Mouse (Mus musculus): ENCODE results near the gene Ctnnbl1. TPM values are rescaled to one million over a fixed set of nuclear protein-coding genes. Genes with fewer than 3 reads are reported as not detected.

Ctnnbl1 gene
- total RNA-seq, 1 experiment from 2014 or later = 42.1 TPM

DNA sequence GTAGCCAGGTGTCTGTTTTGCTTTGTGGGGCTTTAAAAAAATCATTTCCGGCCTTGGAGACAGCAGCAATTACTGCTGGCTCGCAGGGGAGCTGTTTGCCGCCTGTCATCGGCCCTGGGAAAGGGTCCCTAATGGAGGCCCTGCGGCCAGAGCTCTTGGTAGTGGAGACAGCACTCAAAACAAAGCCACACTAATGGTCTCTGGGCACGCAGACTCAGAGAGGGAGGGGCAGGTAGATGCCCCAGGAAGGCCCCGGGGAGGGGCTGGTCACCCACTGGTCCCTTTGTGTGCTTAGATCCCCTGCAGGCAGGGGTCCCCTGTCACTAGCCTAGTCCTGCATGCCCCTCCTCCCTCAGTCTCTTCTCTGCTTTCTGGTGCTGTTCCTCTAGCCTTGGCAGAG is 186.2 kb downstream of the Ctnnbl1 start:
- no peak for ATAC-seq (replicated peaks; ENCODE audit: low read depth, poor library complexity, severe bottlenecking)

DNA sequence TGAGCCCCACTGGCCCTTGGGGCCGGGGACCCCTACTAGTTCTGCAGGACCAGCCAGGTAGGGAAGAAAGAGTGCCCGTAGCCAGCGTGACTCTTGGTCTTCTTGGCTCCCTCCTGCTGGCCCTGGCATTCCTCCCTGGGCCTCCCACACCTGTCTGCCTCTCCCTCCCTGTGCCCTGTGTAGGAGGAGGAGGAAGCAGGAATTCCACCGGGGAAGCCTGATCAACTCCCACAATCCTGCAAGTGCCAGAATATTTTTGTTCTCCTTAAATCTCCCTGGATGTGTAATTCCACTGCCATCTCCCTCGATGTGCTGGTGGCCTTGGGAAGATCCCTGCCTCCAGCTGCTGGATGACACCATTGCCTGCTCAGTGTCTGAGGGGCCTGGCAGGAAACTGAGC is 187.3 kb downstream of the Ctnnbl1 start:
- ATAC-seq (replicated peaks; ENCODE audit: low read depth, poor library complexity, severe bottlenecking) = no peak

DNA sequence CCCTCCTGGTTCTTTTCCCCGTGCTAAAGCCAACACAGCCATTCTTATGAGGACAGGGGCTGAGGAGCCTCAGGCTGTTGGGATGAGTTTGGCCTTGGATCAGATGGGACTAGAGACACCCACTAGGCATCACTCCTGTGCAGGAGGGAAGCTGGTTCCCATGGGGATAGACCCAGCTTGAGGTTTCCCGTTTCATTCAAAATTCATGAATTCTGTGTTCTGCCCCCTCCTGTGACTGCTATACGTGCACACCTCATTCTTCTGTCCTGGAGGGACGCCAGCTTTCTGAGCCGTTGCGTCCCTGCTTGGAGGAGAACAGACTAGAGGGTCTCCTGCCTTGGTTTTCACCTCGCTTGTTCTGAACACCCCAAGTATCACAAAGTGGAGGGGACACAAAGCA is 189.3 kb downstream of the Ctnnbl1 start:
- ATAC-seq (replicated peaks; ENCODE audit: low read depth, poor library complexity, severe bottlenecking) = no peak

DNA sequence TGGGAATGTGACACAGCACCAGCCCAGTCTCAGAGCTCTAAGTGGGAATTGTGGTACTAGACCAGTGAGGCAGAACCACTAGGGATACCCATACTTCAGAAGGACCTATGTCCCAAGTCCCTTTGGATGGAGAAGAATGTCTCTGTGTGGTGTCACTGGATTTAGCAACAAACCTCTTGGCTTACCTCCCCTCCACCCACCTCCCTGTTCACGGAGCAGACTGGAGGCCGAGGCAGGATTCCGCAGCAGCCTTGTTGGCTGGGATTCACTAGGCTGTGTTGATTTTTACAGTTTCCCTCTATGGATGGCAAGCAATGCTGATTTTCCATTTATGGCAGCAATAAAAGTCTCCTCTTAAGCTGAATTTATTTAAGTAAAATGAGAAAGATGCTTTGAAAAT is 189.7 kb downstream of the Ctnnbl1 start:
- no peak for ATAC-seq (replicated peaks; ENCODE audit: low read depth, poor library complexity, severe bottlenecking)

DNA sequence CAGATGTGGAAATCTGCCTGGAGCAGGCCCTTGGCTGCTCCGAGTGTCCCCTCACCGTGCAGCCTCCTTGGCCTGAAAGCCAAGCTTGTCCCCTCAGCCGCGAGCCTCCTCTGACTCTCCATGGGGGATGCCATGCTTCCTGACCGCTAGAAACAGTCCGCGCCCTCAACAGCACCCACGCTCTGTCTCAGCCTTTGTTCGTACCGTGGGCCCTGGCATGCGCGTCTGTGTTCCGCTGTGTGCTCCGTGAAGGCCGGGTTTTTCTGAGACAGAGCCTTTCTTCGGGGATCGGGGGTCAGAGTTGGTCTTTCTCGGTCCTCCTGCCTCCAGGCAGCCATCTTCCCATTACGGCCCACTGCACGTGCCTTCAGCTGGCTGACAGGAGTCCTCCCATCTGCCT is 190.2 kb downstream of the Ctnnbl1 start:
- no peak for ATAC-seq (replicated peaks; ENCODE audit: low read depth, poor library complexity, severe bottlenecking)

DNA sequence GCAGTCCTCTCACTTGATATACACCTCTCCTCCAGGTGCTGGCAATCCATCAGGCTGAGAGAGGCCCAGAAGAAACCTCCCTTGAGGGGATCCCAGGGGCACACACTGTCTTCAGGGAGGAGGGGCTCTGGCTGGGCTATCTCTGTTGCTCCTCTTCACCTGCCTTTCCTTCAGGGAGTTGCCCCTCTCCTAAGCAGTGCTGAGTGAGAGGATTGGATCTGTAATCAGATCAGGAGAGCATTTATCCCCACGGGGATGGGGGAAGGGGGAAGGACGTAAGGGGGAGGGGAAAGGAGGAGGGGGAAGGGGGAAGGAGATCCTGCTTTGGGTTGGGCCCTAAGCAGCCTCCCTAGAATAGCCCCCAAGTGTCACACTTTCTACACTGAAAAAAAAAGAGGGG is 190.6 kb downstream of the Ctnnbl1 start:
- ATAC-seq (replicated peaks; ENCODE audit: low read depth, poor library complexity, severe bottlenecking) = no peak

DNA sequence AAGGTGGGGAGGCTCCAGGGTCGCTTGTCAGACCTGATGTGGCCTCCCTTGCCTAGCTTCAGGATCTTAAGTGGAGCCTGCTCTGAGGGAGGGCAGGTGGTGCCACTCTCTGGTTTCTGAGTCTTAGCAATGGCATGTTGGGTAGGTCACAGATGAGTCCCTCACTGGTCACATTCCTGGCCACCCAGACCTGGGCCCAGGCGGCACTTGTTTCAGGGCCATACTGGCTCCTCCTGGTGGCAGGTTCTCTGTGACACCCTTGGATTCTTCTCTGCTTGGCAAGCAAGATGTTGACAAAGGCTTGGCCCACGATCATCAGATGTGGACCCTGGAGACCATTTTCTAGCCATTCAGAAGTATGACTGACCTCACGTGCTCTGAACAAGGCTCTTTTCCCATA is 195.5 kb downstream of the Ctnnbl1 start:
- no peak for ATAC-seq (replicated peaks; ENCODE audit: low read depth, poor library complexity, severe bottlenecking)

DNA sequence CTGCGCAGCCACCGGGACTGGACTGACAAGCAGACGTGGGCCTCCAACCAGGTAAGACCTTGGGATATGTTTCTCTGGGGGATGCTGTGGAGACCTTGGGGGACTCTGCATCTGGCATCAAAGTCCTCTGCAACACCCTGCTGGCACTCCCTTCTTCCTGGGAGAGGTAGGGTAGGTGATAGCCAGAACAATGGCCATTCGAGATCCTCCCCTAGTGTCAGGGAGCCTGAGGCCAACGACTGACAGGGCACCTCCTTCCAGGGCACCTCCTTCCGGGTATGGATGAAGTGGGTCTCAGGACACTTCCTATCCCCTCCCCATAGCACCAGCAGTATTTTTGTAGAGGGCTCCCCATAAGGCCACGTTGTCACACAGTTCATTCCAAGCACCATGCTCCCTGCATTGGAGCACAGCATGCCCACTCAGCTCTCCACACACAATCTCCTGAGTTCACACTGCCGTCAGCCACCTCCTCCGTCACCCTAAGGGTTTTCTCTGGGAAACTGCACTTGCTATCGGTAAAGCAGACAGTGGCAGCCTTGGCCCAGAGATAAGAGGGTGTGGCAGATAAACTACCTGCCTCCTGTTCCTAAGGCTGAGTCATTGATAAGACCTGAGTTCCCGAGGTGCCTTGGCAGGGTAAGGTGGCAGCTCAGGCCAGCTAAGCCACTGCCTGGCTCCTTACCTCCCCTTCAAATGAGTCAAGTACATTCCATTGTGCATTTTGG is 198.4 kb downstream of the Ctnnbl1 start:
- ATAC-seq (replicated peaks; ENCODE audit: low read depth, poor library complexity, severe bottlenecking) = no peak

DNA sequence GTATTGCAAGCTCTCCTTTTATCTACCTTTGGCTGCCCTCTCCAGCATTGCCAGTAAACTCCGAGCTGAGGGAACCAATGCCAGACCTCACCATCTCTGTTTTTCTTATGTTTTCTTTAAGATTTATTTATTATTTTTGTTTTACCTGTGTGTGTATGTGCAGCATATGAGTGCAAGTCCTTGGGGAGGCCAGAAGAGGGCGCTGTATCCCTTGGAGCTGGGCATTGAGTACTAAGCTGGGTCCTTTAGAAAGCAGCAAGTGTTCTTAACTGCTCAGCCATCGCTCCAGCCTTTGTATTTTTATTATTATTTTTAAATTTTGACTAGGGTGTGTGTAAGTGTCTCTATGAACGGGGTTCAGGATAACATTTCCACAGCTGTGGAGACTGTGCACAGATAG is 199.5 kb downstream of the Ctnnbl1 start:
- no peak for ATAC-seq (replicated peaks; ENCODE audit: low read depth, poor library complexity, severe bottlenecking)

DNA sequence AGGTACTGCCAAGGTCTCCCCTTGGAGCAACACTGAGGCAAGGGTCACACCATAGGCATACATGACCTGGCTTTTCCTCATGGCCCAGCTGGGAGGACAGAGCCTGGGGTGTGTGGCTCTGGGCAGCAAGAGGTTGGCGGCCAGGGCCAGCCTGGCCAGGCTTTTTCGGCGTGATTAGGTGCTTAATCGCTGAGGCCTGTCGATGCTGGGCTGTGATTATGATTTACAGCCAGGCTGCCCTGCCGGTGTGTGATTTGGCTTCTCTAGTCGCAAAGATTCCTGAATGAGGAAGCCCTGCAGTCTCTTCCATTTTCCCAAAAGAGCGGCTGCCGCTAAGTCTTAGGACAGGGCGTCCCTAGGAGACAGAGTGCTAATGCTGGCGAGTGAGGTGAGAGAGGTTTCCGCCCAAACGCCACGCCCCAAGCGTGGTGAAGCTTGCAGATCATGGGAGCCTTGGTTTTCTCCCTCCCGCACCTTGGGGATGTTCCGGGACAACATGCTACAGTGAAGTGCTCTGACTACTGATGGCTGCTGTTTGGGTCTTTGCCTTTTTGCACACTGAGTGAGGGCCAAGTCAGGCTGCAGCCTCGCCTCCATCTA is 203.5 kb downstream of the Ctnnbl1 start:
- 0 out of 2 replicates have a peak, but pooled peaks have one; percentile 15 for ATAC-seq (replicated peaks; ENCODE audit: low read depth, poor library complexity, severe bottlenecking)

Other genes with a start within 250 kb of the Ctnnbl1 start
- gene Nnat, start 177.3 kb upstream of the Ctnnbl1 start, total RNA-seq (2017) = 0.41 TPM in 1 of 2 replicates, not detected in the other
- 9.4 and 16.7 TPM in 2 replicates for gene Blcap, start 166.1 kb upstream of the Ctnnbl1 start, total RNA-seq (2017)
- not detected in 2 replicates for gene Vstm2l, start 177.3 kb downstream of the Ctnnbl1 start, total RNA-seq (2017)

Data from common myeloid progenitor, adult 5-6 weeks (primary cell).